Mouse (Mus musculus) kidney, embryonic 16.5 days (tissue): ENCODE measurements at regions not wholly inside any gene's neighbourhood (a gene's known extent, or its start where the extent isn't known, plus 50 kb on each side); places are given as distances from the start of the nearest gene placed in this dataset.

Source experiments
- ATAC-seq: fragments of 200-750 bp; cut with Nextera tagmentation; 2 replicates; pipeline ENCODE4 v1.8.0; 2017; ENCODE audit warnings: moderate TSS enrichment; ENCODE audit not compliant: low FRiP score, low TSS enrichment
- H3K27ac ChIP-seq: fragments of 300-500 bp; sonication (generic); 2 replicates; pipeline ENCODE4 v1.5.1; 2014; ENCODE audit warnings: low read length
- H3K27me3 ChIP-seq: fragments of 300-500 bp; sonication (generic); 2 replicates; pipeline ENCODE4 v1.6.1; 2014; ENCODE audit warnings: low read length, control low read depth, mixed read lengths; ENCODE audit not compliant: insufficient read depth
- H3K36me3 ChIP-seq: fragments of 300-500 bp; sonication (generic); 2 replicates; pipeline ENCODE4 v1.6.1; 2014; ENCODE audit warnings: low read length, control low read depth, mixed read lengths; ENCODE audit not compliant: insufficient read depth
- H3K4me1 ChIP-seq: fragments of 300-500 bp; sonication (generic); 2 replicates; pipeline ENCODE4 v1.6.1; 2014; ENCODE audit warnings: low read length, control low read depth, mixed read lengths; ENCODE audit not compliant: insufficient read depth
- H3K4me2 ChIP-seq: fragments of 300-500 bp; sonication (generic); replicated peaks from 2 replicates; pipeline ENCODE4 v1.6.1; 2014; ENCODE audit warnings: low read depth, low read length
- H3K4me3 ChIP-seq: fragments of 300-500 bp; sonication (generic); 2 replicates; pipeline ENCODE4 v1.5.1; 2014; ENCODE audit warnings: mild to moderate bottlenecking, low read length
- H3K9ac ChIP-seq: fragments of 300-500 bp; sonication (generic); replicated peaks from 2 replicates; pipeline ENCODE4 v1.6.1; 2014; ENCODE audit warnings: low read length
- H3K9me3 ChIP-seq: fragments of 300-500 bp; sonication (generic); 2 replicates; pipeline ENCODE4 v1.6.1; 2016; ENCODE audit warnings: low read length, control low read depth
- WGBS: fragments of 180-500 bp; shearing (Covaris S2); extraction: QIAGEN DNeasy Blood & Tissue Kit; methylation state at CpG from one replicate; pipeline ENCODE4 v1.1.7; 2014; 5-methylcytosine and 5-hydroxymethylcytosine counted together

DNA sequence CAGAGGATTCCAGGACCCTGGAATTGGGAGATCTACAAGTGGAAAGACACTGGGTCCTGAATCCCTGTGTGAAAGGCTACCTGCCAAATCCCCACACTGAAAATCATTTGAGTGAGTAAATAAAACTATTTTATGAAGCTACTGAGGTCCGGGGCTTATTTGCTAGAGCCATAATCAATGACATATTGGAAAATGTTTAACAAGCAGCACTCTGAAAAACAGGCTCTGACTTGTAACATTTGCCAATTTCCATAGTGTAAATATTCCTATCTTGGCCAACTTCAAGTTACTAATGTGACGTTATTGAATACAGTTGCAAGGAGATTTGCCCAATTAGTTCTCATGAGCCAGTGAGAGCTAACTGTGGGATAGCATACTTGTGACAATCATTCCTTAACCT lies 177.3 kb downstream of the Rdh14 start:
- Histone ChIP-seq H3K4me2 (no peak overlapping the region), H3K9ac (no peak overlapping the region), H3K4me1 (no peaks in the 10 kb centered on the region), H3K36me3 (no peaks in the 10 kb centered on the region), H3K27ac (no peak overlapping the region), H3K4me3 (no peak overlapping the region), H3K9me3 (no peaks in the 10 kb centered on the region), H3K27me3 (no peaks in the 10 kb centered on the region)
- no peak for ATAC-seq
- WGBS, result 86% methylated on average over 2 of the region's 2 CpGs

DNA sequence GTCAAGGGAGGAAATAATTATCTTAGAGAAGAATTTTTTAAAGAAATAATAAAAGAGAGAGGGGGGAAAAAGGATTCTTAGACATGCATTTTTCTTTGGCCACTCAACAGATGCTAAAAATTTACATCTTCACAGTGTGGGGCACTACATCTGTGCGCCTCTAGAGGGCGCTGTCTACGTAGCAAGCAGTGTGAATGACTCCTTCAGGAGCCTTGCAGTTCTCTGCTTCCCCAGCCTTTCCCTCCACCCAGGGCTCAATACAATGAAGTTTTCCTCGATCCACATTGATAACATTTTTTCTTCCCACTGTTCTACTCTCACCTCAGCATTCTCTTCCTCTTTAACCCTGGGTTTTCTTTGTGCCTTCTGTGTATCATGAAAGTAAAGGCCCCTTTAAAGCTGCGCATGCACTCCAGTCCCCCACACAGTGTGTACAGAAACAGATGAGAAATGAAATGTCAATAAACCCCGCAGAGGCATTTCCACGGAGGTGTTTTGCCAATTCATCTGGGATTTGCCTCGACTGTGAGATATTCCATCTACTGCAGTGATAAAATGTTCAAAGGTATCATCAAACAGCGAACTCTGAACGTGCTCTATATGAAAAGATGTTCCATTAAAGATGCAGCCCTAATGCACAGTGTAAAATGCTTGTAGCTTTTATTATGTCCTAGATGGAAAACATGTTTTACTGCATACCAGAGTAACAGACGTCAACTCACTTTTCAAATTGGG lies 181.2 kb downstream of the Rdh14 start:
- WGBS, result 57% methylated on average over 11 of the region's 11 CpGs
- Histone ChIP-seq H3K27ac (no peak overlapping the region), H3K36me3 (no peaks in the 10 kb centered on the region), H3K4me1 (no peaks in the 10 kb centered on the region), H3K4me2 (no peak overlapping the region), H3K9me3 (no peaks in the 10 kb centered on the region), H3K9ac (no peak overlapping the region), H3K27me3 (no peaks in the 10 kb centered on the region), H3K4me3 (no peak overlapping the region)
- ATAC-seq, result no peak

DNA sequence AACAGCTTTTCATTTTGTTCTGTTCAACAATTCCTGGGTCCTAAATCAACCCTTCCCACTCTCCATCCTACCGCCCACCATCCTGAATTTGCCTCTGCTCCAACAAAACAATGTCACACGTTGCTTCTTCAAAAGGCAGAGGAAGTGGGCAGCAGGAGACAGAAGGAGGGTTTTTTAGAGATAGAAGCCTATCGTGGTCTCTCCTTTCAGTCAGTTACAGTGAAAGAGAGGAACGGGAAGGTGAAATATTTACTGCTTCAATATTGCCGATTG lies 181.7 kb downstream of the Rdh14 start:
- no peaks in the 10 kb centered on the region for H3K27me3 ChIP-seq
- H3K4me1 ChIP-seq, result no peaks in the 10 kb centered on the region
- H3K9me3 ChIP-seq, result no peaks in the 10 kb centered on the region
- no peak for ATAC-seq
- H3K27ac ChIP-seq, result no peak overlapping the region
- no peaks in the 10 kb centered on the region for H3K36me3 ChIP-seq
- H3K4me3 ChIP-seq, result no peak overlapping the region
- no peak overlapping the region for H3K4me2 ChIP-seq
- H3K9ac ChIP-seq, result no peak overlapping the region
- 49% methylated on average over 5 of the region's 5 CpGs for WGBS

DNA sequence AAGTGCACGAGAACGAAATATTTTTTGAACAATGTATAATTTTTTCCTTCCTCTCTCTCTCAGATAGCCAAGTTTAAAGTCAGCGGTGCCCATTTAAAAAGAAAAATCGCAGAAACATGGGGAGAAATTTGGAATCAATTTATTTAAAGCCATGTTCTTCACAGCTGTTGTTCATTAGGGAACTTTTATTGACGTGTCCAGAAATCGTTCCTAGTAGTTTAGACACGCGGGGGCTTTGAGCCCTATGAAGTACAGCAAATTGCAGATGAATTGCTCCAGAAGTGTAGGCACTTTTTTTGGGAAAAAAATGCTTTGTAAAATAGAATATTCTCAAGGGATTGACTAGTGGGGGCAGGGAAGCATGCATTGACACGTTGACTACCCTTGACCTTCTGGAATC lies 182.8 kb downstream of the Rdh14 start:
- WGBS, result 65% methylated on average over 9 of the region's 9 CpGs
- no peak for ATAC-seq
- Histone ChIP-seq H3K4me2 (no peak overlapping the region), H3K27ac (no peak overlapping the region), H3K9ac (no peak overlapping the region), H3K4me1 (no peaks in the 10 kb centered on the region), H3K4me3 (no peak overlapping the region), H3K27me3 (no peaks in the 10 kb centered on the region), H3K36me3 (no peaks in the 10 kb centered on the region), H3K9me3 (no peaks in the 10 kb centered on the region)

DNA sequence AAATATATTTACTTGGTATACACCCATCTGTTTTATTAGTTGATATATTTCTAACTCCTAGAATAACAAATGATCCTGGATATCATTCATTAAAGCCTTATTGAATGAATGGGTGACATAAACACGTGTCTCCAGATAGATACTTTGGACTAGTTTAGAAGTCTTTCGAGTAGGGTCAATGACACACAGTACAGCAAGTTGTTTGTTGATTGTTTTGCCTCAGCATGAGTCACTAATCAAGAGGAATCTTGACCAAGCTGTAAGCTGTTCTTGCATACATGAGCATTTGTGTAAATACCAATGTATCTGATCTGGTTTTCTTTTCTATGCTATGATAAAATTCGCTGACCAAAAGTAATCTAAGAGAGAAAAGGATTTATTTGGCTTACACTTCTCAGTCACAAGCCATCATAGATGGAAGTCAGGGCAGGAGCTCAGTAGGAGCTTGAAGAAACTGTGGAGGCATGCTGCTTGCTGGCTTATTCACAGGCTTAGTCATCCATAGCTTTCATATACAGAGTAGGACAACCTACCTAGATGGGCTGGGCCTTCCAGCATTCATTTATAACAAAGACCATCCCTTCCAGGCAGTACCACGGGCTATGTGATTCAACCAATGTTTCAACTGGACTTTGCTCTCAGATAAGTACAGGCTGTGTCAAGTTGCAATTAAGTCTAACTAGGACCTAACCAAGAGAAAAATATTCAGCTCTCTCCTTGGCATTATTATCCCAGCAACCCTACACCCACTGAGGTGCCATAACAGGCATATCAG lies 192.5 kb downstream of the Rdh14 start:
- ATAC-seq, result no peak
- Histone ChIP-seq H3K27me3 (no peaks in the 10 kb centered on the region), H3K27ac (no peak overlapping the region), H3K4me3 (no peak overlapping the region), H3K4me1 (no peaks in the 10 kb centered on the region), H3K9ac (no peak overlapping the region), H3K36me3 (no peaks in the 10 kb centered on the region), H3K4me2 (no peak overlapping the region), H3K9me3 (no peaks in the 10 kb centered on the region)
- 73% methylated on average over 4 of the region's 4 CpGs for WGBS

DNA sequence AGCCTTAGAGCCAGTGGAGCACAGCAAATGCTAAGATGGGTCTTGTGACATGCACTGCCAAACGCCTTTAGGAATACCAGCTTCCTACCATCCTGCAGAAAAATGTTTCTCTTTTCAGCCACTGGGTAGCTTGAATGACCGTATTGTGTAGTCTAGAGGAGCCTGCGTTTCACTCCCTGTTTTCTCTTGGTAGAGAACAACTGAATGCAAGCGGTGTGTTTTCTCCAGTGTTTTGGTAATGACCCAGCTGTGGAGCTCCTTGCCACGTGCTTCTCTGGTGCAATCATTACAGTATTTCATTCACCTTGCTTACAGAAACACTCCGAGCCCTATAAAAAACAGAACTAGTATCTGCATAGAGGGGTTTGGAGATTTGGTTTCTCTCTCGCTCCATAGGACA lies 193.5 kb downstream of the Rdh14 start:
- no peaks in the 10 kb centered on the region for H3K36me3 ChIP-seq
- WGBS, result 33% methylated on average over 7 of the region's 7 CpGs
- H3K27ac ChIP-seq, result no peak overlapping the region
- H3K4me2 ChIP-seq, result peak overlapping the region; percentile 27; the same call in 1 of the 2 replicates
- H3K4me3 ChIP-seq, result peak overlapping the region; percentile 9; the same call in 1 of the 2 replicates
- no peaks in the 10 kb centered on the region for H3K9me3 ChIP-seq
- peak; percentile 67; the same call in 1 of the 2 replicates for ATAC-seq
- H3K9ac ChIP-seq, result no peak overlapping the region
- no peaks in the 10 kb centered on the region for H3K27me3 ChIP-seq
- no peaks in the 10 kb centered on the region for H3K4me1 ChIP-seq

DNA sequence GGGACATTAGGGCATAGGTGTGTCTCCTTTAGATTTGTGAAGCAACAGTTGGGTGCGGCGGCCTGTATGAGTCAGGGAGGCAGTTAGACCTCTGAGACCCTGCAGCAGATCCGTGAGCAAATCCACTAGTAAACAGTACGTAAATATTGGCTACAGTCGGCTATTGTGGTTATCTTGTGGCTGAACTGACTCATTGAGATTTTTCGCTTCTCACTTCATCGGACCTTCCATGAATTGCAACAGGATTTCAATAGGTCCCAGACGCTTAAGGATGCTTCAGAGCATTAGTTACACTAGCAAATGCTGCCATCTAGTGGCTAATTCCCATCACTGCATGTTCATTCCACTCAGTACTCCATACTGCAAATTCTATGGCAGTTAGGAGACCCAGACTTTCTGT lies 199.0 kb downstream of the Rdh14 start:
- no peaks in the 10 kb centered on the region for H3K36me3 ChIP-seq
- 37% methylated on average over 8 of the region's 8 CpGs for WGBS
- H3K9ac ChIP-seq, result no peak overlapping the region
- H3K27ac ChIP-seq, result no peak overlapping the region
- ATAC-seq, result peak; percentile 88
- H3K9me3 ChIP-seq, result no peaks in the 10 kb centered on the region
- no peak overlapping the region for H3K4me3 ChIP-seq
- no peaks in the 10 kb centered on the region; the same call in 1 of the 2 replicates for H3K27me3 ChIP-seq
- no peak overlapping the region for H3K4me2 ChIP-seq
- no peaks in the 10 kb centered on the region for H3K4me1 ChIP-seq

DNA sequence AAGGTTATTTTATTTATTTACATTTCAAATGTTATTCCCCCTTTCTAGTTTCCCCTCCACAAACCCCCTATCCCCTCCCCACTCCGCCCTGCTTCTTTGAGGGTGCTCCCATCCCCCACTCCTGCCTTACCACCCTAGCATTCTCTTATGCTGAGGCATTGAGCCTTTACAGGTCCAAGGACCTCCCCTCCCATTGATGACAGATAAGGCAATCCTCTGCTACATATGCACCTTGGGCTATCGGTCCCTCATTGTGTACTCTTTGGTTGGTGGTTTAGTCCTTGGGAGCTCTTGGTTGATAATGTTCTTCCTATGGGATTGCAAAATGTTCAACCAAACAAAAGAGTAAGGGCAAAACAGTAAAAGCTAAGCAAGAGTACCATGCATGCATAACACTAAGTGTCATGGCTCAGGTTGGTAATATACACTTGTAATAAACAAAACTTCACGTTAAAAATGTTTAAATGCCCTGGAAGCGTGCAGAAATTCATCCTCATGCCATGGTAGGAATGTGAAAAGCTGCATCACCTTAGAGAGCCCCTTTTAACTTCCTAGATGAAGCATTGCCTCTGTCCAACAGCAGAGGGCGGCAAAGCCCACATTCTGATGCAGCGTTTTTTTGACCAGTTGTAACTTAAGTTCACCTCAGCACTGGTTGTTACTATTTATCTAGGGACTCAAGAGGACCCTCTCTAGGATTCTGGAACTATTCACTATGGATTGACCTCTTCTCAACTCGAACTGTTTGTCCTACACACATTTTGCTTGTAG lies 207.6 kb downstream of the Rdh14 start:
- 13% methylated on average over 7 of the region's 7 CpGs for whole genome bisulfite sequencing
- no peaks in the 10 kb centered on the region for H3K4me1 ChIP-seq
- no peak overlapping the region for H3K4me3 ChIP-seq
- no peak overlapping the region for H3K4me2 ChIP-seq
- H3K9me3 ChIP-seq, result no peaks in the 10 kb centered on the region
- ATAC-seq, result peak; percentile 46; the same call in 1 of the 2 replicates
- H3K27ac ChIP-seq, result no peak overlapping the region
- no peak overlapping the region for H3K9ac ChIP-seq
- H3K36me3 ChIP-seq, result no peaks in the 10 kb centered on the region
- no peaks in the 10 kb centered on the region for H3K27me3 ChIP-seq

DNA sequence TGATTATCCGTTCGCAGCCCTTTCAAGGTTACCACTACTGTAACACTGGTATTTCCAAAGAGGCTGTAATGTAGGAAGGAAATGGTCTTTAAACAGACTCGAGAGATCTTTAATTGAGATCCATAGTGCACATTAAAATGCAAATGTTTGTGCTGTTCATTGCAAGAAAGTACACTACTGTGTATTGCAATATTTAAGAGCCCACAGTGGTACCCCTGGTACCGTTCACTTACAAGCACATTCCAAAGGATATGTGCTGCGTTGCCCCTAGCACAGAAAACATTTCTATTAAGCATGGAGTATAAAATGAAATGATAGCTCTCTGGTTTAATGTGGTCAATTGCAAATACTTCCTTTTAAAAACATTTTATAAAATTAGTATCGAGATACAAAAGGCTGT lies 209.5 kb downstream of the Rdh14 start:
- H3K4me1 ChIP-seq, result no peaks in the 10 kb centered on the region
- no peaks in the 10 kb centered on the region for H3K36me3 ChIP-seq
- H3K9me3 ChIP-seq, result no peaks in the 10 kb centered on the region
- H3K9ac ChIP-seq, result no peak overlapping the region
- no peak for ATAC-seq
- no peak overlapping the region for H3K27ac ChIP-seq
- H3K4me3 ChIP-seq, result no peak overlapping the region
- no peaks in the 10 kb centered on the region for H3K27me3 ChIP-seq
- H3K4me2 ChIP-seq, result no peak overlapping the region
- 80% methylated on average over 6 of the region's 6 CpGs for WGBS

DNA sequence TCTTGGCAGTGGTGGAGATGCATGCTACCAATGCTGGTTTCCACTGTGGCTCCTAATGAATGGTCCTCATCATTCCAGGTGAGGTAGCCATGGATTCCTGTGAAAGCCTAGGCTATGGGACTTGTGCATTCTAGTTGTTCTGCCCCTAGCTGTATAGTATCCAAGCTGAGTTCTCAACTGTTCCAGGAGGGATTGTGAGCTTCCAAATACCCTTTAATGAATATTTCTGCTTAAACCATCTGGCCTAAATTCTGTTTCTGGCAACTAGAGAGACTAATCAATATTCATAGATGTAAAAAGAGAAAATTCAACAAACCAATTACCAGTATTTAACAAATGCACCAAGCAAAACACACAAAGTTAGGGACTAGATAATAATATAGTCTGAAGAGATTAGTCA lies 227.7 kb downstream of the Rdh14 start:
- Histone ChIP-seq H3K27ac (no peak overlapping the region), H3K4me2 (no peak overlapping the region), H3K9me3 (no peaks in the 10 kb centered on the region), H3K9ac (no peak overlapping the region), H3K4me1 (no peaks in the 10 kb centered on the region), H3K4me3 (no peak overlapping the region), H3K36me3 (no peaks in the 10 kb centered on the region), H3K27me3 (no peaks in the 10 kb centered on the region)
- ATAC-seq, result no peak
